Mouse (Mus musculus): ENCODE data around the gene Vpreb2. TPM values are rescaled to one million over a fixed set of nuclear protein-coding genes. Genes with fewer than 3 reads are reported as not detected.
A peak's percentile ranks its signal among the peaks of the same experiment; 100 is the strongest.
"Not testable (repeated sequence)": the region's sequence is repeated elsewhere in the genome, so short reads cannot be mapped to it uniquely, and the experiment has no call there.

Vpreb2 gene
- total RNA-seq (2014; fragmentation: Nextera tagmentation) = not detected in 2 replicates
- total RNA-seq (2017) = not detected in 2 replicates

DNA sequence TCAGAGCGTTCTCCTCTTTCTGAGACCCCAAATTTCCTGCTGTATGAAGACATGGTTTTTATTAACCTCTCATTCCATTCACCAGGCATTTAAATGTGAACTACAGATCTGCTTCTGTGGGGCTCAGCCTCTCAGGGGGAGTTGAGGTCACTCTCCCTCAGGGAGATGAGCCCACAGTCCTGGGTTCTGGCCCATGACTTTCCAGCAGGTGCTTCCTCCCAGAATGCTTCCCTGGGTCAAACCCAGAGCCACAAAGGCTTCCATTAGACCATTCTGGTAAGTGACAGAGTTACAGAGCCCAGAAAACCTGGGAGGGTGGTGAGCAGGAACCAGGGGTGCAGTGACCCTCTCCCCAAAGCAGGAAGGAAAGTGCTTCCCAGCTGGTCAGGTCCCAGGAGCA lies at the start of gene Vpreb2:
TSS of gene Vpreb2 (plus strand) at position 301 of the 400 bp plus-strand sequence.
- ATAC-seq (replicated peaks; ENCODE audit: poor library complexity, severe bottlenecking) = no peak

DNA sequence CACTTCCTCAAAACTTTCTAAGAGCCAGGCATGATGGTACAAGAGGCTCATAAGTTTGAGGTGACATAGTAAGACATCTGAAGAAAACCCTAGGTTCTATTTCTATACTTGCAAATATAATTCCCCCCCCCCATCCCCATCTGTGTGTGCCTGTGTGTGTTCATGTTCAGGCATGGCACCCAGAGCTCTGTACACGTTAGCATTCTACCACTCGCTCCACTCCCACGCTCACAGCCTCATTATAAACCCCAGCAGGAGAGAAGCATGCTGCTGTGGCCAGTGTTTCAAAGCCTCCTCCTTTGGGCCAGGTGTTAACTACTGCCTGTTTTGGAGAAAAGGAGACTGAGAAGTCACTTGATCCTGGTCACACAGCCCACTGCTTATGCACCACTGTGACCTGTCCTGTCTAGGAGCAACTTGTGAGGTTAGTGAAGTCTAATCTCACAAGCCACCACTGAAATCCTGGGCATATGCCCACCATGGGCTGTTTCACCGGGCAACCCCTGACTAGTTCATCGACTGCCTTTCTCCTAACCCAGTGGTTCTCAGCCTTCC lies 48.2 kb upstream of the Vpreb2 start:
- ATAC-seq (replicated peaks; ENCODE audit: poor library complexity, severe bottlenecking) = no peak

DNA sequence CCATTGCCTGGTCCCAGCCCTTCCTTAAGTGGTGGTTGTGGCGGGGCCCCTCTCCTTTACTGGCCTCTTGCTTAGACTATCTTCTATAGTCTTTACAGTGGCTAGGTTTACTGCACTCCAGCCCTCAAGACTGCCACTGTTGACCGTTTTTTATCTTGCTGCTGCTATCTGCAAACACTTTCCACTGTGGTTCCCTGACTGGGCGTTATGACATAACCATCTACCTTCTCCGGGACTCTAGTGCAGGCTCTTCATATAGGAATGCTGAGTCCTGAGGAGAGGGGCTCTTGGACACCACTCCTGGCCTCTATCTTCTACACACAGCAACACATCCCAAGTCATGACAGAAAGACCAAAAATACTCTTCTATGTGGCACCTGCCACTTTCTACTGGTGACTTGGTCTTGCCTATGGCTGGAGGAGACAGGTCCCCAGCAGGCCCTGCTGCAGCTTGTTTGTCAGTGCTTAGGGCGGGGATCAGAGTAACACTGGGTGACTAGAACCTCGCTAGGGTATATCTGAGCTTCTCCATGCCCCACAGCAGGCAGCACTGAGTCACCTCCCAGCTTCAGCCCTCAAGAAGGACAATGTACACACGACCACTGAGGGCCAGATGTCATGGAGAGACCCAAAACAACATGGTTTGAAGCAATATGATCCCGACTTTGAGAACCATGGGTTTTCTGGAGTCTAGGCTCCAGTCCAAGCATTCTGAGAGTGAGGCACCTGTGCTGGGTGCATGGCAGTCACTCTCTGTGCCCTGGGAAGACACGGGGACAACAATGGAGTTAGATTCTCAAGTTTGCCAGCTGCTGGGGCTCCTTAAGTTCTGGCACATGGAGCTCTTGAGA lies 46.4 kb upstream of the Vpreb2 start:
- ATAC-seq (replicated peaks; ENCODE audit: poor library complexity, severe bottlenecking) = no peak

DNA sequence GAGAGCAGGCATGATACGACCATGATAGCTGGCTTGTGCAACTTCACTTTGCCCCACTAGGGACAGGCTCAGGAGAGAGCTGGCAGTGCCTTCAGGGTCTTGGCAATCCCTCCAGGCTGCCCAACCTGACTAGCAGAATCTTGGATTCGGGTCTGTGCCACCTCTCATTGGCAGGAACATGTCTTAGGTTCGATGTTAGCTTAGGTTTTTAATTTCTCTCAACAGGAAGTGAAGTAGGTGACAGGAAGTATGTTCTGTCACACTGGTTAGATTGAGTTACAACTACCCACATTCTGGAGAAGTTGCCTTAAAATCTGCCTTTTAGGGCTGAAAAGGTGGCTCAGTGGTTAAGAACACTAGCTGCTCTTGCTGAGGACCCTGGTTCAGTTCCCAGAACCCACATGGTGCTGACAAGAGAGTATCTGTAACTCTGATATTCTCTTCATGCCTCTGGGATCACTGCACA lies 45.8 kb upstream of the Vpreb2 start:
- peak; percentile 28; the same call in 1 of the 2 replicates for ATAC-seq (replicated peaks; ENCODE audit: poor library complexity, severe bottlenecking)

DNA sequence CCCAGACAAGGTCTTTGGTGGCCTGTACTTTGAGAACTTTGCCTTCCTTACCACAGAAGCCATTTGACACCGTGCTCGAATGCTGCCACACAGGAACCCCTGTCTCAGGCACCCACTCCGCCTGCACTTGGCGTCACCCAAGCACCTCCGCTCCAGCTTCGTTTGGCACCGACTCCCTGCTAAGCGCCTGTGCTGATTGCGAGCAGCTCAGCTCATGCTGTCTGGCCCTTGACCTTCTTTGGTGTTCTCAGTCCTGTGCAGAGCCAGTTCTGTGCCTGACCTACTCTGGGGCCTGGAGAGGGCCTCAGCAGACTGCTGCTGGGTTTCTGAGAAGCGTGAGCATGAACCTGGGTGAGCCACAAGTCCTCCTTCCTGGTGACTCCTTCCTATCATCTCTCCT lies 43.5 kb upstream of the Vpreb2 start:
- ATAC-seq (replicated peaks; ENCODE audit: poor library complexity, severe bottlenecking) = no peak

DNA sequence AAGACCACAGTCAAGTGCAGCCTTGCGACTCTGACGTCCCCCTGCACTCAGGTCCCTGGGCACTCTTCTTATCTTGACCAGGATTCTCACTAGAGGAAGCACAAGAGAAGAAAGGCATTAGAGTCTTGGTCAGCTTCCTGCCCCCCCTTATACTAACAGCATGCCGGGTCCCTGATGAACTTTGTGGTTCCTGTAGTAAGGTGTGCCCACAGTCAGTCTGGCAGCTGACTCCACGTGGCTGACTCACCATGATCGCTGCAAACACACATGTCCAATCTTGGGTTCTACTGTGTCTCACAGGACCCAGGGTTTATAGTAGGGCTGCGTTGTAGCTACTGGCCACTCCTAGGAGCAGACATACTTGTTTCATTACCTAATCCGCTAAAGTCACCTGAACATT lies 42.0 kb upstream of the Vpreb2 start:
- ATAC-seq (replicated peaks; ENCODE audit: poor library complexity, severe bottlenecking) = no peak

DNA sequence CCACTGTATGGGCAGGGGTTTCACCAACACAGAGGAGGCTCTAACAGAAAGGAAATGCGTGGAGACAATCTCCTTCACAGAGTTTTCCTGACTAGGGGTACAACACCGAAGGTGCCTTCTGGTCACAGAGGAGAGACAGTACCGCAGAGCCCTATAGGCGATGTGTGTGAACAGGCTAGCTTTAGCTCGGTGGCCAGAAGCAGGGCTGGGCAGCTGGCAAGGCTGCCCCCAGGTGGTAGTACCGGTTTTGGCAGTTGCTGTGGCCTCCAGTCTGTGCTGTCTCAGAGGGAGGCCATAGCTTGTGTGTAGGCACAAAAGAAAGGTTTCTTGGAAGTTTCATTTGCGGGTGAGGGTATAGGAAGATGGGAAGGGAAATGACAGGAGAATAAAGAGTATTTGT lies 41.4 kb upstream of the Vpreb2 start:
- ATAC-seq (replicated peaks; ENCODE audit: poor library complexity, severe bottlenecking) = peak; percentile 96

DNA sequence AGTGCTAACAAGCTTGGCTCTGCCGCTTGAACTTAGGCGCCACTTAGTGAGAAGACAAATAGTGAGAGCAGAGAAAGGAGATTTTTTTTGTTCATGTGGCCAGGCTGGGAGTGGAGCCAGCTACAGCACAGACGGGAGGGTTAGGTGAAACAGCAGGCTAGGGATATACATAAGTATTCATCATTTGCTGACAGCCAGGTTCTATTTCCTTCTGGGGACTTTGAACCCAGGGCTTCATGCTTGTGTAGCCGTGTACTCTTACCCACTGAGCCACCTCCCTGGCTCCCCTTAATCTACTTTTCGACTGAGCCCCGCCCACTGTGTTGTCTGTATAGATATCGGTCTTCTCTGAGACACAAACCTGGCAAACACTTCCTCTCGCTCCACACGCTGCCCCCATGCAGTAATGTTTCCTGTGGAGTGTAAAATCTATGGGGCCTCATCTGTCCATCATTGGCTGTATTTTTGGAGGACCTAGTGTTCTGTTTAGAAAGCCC lies 40.9 kb upstream of the Vpreb2 start:
- ATAC-seq (replicated peaks; ENCODE audit: poor library complexity, severe bottlenecking) = 0 out of 2 replicates have a peak, but pooled peaks have one; percentile 19

DNA sequence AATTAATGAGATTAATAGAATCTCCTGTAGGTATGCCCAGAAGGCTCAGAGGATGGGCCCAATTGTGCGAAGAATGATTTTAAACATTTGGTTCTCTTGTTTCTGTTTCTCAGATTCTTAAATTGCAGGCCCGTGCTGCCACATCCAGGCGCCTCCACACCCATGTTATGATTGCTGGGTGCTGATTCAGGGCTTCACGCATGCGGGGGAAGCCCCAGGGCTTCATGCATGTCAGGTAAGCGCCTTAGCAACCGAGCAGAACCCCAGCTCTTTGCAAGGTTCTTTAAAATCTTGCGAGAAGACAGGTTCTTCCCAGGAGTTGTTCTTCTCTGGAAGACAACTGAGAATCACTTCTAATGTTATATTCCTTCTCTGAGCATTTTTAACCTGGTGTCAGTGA lies 36.8 kb upstream of the Vpreb2 start:
- ATAC-seq (replicated peaks; ENCODE audit: poor library complexity, severe bottlenecking) = no peak

DNA sequence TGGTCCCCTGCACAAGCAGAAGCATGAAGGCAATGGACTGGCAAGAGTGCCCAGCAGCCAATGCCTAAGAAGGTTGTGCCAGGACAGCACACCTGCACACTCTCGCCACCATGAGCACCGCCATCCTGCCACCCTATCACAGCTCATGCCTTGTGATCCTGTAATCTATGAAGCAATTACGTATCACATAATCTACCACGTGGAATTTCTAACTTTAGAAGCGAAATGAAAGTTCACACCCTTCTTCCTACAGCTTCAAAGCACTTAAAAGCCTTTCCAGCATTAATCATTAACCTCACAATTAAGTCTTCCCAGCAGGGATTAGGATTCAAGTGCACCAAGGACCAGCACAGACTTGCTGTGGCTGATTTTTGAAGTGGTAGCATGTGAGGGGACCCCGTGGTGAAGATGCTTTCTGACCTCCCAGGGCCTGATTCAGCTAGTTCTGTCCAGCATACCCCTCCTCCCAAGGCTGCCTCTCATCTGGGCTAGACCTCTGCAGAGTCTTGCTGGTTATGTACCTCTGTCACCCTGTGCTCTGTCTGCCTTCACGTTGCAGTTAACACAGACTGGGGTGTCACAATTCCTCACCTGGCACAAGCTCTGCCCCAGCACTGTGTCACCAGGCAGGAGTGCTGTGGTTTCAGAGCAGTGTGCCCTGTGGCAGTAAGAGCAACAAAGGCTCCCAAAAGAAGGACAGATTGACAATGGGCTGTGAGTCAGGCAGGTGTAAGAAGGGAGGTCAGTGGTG lies 35.0 kb upstream of the Vpreb2 start:
- no peak for ATAC-seq (replicated peaks; ENCODE audit: poor library complexity, severe bottlenecking)

DNA sequence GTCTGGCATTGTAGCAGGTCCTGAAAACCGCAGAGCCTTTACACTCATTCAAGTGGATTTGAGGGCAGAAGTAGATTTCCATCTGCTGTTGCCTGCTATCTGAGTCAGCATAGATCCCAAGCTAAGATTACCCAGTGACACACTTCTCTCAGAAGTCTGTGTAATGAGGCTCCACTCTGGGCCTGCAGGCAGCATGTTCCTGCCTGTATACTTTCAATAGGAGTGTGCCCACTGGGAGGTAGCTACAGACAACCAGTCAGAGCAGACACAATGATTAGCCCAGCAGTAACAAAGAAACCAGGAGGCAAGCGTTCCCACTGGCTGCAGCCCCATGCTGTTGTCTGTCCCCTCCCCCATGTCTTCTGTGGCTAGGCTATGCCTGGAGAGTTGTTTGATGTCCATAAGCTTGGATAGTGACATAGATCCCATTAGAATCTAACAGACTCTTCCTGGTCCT lies 30.8 kb upstream of the Vpreb2 start:
- ATAC-seq (replicated peaks; ENCODE audit: poor library complexity, severe bottlenecking) = no peak

DNA sequence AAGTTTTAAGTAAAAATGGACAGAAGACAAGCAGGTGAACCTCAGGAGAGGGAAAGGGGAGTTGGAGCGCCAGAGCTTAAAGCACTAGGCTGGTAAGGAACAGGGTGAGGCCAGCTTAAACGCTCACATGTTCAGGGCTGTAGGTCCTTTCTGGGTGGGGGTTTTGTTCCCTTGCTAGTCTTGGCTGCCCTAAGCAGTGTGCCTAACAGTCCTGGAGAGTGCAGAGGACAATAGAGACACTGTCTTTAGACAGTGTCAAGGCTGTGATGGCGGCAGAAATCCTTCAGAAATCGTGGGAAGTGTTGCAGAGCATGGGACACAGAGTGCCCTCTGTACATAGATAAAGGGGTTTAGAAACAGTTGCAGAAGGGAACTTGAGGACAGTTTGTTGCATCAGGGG lies 30.2 kb upstream of the Vpreb2 start:
- no peak for ATAC-seq (replicated peaks; ENCODE audit: poor library complexity, severe bottlenecking)

DNA sequence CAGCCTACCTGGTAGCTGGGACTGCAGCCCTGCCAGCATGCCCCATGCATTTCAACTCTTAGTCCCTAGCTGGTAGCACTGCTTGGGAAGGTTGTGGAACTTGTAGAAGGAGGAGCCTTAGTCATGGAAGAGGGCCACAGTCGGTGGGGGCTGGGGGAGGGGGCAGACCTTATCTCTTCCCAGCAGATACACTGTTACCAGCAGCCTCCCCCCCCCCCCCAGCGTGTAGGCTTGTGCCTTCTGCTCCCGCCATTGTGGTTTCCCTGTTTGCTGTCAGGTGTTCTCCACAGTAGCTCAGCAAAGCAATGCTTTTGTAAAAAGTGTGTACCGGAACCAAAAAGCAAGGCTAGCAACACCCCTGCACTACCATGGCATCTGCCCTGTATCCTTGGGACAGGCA lies 28.6 kb upstream of the Vpreb2 start:
- no peak for ATAC-seq (replicated peaks; ENCODE audit: poor library complexity, severe bottlenecking)

DNA sequence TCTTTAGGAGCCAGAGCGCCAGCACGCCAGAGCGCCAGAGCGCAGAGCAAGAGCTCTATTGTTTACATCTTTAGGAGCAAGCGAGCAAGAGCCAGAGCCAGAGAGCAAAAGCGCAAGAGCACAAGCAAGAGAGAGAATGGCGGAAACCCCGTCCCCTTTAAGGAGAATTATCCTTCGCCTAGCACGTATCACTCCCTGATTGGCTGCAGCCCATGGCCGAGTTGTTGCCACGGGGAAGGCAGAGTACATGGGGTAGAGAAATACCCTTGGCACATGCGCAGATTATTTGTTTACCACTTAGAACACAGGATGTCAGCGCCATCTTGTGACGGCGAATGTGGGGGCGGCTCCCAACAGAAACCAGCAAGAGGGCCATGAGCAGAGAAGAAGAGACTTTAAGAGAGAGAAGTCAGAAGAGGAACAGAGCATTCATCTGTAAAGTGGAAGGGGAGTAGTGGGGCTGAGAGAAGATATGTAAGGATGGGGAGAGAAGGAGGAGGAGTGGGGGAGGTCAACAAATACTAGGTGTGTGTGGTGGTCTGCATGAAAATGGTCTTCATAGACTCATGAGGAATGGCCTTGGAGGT lies 24.1 kb upstream of the Vpreb2 start:
- ATAC-seq (replicated peaks; ENCODE audit: poor library complexity, severe bottlenecking) = not testable (repeated sequence)

DNA sequence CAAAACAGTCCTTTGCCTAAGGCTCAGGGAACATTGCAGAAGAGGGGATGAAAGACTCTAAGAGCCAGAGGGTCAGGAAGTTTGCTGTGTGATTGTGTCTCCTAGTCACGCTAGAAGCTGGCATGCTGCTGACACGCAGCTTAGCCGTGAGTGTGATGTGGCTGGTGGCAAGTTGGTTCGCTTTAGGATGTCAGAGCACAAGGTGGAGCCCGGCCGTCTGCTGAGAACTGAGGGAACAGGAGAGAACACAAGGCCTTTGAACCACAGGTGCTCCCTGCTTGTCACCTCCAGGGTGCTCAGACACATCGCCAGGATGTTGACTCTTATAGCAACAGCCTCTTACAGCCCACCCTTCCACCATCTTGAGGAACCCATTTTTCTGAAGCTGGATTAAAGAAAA lies 18.1 kb upstream of the Vpreb2 start:
- no peak for ATAC-seq (replicated peaks; ENCODE audit: poor library complexity, severe bottlenecking)

DNA sequence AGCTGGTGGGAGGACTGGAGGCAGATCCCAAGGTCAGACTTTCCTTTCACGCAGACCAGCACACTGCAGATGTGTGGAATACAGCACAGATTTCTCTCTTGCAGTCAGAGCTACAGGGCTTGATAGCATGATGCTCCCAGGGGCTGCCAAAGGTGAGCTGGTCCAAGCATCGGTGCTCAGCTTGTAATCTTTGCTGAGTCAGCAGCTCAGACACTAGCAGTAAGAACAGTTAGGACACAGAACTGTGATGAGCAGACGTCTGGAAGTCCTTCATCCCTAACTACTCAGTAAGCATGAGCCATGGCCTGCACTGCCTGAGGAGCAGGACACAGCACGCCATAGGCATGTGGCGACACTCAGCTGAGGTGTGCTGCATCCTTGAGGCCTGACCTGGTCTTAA lies 8.4 kb upstream of the Vpreb2 start:
- ATAC-seq (replicated peaks; ENCODE audit: poor library complexity, severe bottlenecking) = no peak

DNA sequence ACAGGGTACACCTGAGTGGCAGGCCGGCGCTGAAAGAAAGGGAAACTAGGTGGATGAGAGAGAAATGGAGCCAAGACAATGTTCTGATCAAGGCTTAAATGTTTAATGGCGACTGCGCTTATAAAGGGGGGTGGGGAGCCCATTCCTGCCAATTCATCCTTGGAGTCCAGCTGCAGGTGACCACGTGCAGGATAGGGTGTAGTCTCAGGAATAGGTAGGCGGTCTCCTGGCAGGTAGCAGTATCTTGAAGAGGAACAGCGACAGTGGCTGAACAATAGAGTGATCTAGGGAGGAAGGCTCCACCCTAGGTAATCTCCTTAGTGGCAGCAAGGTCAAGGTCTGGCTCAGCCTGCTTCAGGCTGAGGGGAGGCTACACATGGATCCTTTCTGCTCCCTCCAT lies 2.4 kb upstream of the Vpreb2 start:
- ATAC-seq (replicated peaks; ENCODE audit: poor library complexity, severe bottlenecking) = not testable (repeated sequence)

DNA sequence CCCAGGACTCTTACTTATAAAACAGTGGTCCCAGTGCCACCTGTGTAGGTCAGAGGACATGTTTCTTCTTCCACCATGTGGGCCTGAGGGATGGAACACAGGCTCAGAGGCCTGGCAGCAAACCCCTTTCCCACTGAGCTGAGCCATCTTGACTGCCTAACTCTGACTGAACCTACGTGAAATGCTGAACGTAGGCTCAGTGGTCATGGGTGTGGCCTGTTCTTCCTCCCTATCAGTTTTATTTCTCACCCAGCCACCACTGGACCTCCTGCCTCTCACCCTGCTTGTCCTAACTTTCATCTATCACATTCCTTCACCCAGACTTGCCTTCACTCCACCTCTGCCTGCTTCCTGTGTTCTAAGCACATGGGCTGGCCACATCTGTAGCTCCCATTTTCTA lies 3.0 kb downstream of the Vpreb2 start:
- no peak for ATAC-seq (replicated peaks; ENCODE audit: poor library complexity, severe bottlenecking)

DNA sequence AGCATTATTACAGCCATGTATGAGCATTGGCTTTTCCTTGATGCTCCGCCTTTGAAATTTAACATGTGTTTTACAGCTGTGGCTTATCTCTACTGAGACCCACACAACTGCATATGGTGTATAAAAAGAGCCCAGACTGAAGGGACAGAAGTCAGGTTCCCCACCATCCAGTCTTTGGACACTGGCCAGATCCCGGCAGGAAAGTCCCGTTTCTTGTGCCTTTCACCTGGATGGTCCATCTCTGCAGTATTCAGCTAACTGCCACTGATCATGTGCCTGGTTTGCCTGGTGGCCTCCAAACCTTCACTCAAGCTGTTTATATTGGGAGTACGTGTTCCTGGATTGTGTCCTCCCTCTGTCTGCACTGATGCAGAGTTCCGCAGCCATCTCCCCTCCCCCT lies 4.0 kb downstream of the Vpreb2 start:
- ATAC-seq (replicated peaks; ENCODE audit: poor library complexity, severe bottlenecking) = no peak; the same call in 1 of the 2 replicates

DNA sequence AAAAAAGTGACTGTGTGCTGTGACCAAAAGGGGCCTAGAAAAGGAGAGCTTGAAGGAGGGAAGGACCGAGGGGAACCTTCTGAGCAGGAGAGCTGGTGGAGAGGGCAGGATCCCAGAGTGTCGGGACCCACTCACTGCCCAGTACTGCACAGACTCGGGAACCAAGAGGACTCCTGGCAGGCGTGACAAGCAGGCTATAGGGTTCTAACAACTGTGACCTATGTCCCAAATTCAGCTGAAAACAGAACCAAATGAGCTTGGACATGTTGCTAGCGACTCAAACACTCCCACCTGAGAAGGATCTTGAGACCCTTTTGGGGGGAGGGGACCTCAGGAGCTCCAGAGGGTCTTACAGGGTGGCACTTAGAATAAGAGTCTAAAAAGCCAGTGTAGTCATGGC lies 4.8 kb downstream of the Vpreb2 start:
- no peak for ATAC-seq (replicated peaks; ENCODE audit: poor library complexity, severe bottlenecking)
